Mouse (Mus musculus): ENCODE data around the gene Gm17334. TPM values are rescaled to one million over a fixed set of nuclear protein-coding genes. Genes with fewer than 3 reads are reported as not detected.
A peak's percentile ranks its signal among the peaks of the same experiment; 100 is the strongest.

Gm17334 gene
- polyA plus RNA-seq, 1 experiment: not detected

- TF ChIP-seq POLR2A (IDR thresholded peaks at IDR 0.05; ENCODE audit: borderline replicate concordance, control insufficient read depth, low read depth, low read length) (no peak), CTCF (IDR thresholded peaks at IDR 0.05; ENCODE audit: control insufficient read depth, insufficient read depth, low read length) (no peak)
- Histone ChIP-seq H3K27ac (ENCODE audit: control insufficient read depth, insufficient read depth, low read depth, low read length, poor library complexity) (0 out of 2 replicates have a peak overlapping the region, but pooled peaks have one; percentile 22), H3K4me3 (replicated peaks; ENCODE audit: control insufficient read depth, low read depth, low read length) (no peak overlapping the region), H3K4me1 (ENCODE audit: control insufficient read depth, insufficient read depth, low read length) (peaks cover 10% of the 10 kb centered on the region)
- WGBS: 47% methylated on average over 9 of the region's 9 CpGs
Observed at GRCm38 (mm10) chr11:53783288-53783687, 10.3 kb upstream of the Gm17334 start.

- Histone ChIP-seq H3K27ac (ENCODE audit: control insufficient read depth, insufficient read depth, low read depth, low read length, poor library complexity) (no peak overlapping the region), H3K4me3 (replicated peaks; ENCODE audit: control insufficient read depth, low read depth, low read length) (no peak overlapping the region), H3K4me1 (ENCODE audit: control insufficient read depth, insufficient read depth, low read length) (peaks cover 10% of the 10 kb centered on the region)
- 87% methylated on average over 7 of the region's 7 CpGs for WGBS
- no peak for TF ChIP-seq CTCF (IDR thresholded peaks at IDR 0.05; ENCODE audit: control insufficient read depth, insufficient read depth, low read length)
Observed at GRCm38 (mm10) chr11:53781964-53782363, 9.0 kb upstream of the Gm17334 start.

GRCm38 (mm10) chr11:53781201-53781775 is 8.3 kb upstream of the Gm17334 start:
- Histone ChIP-seq H3K4me3 (replicated peaks; ENCODE audit: control insufficient read depth, low read depth, low read length) (no peak overlapping the region), H3K4me1 (ENCODE audit: control insufficient read depth, insufficient read depth, low read length) (peaks cover 10% of the 10 kb centered on the region), H3K27ac (ENCODE audit: control insufficient read depth, insufficient read depth, low read depth, low read length, poor library complexity) (no peak overlapping the region)
- 83% methylated on average over 4 of the region's 4 CpGs for WGBS
- TF ChIP-seq POLR2A (IDR thresholded peaks at IDR 0.05; ENCODE audit: borderline replicate concordance, control insufficient read depth, low read depth, low read length): no peak
- TF ChIP-seq CTCF (IDR thresholded peaks at IDR 0.05; ENCODE audit: control insufficient read depth, insufficient read depth, low read length): no peak

GRCm38 (mm10) chr11:53780262-53780661 is 7.3 kb upstream of the Gm17334 start:
- H3K27ac ChIP-seq (ENCODE audit: control insufficient read depth, insufficient read depth, low read depth, low read length, poor library complexity): no peak overlapping the region
- WGBS: 43% methylated on average over 3 of the region's 3 CpGs
- H3K4me3 ChIP-seq (replicated peaks; ENCODE audit: control insufficient read depth, low read depth, low read length): no peak overlapping the region
- no peak for TF ChIP-seq CTCF (IDR thresholded peaks at IDR 0.05; ENCODE audit: control insufficient read depth, insufficient read depth, low read length)
- TF ChIP-seq POLR2A (IDR thresholded peaks at IDR 0.05; ENCODE audit: borderline replicate concordance, control insufficient read depth, low read depth, low read length): no peak
- peaks cover 6% of the 10 kb centered on the region for H3K4me1 ChIP-seq (ENCODE audit: control insufficient read depth, insufficient read depth, low read length)

GRCm38 (mm10) chr11:53779808-53780207 is 6.8 kb upstream of the Gm17334 start:
- TF ChIP-seq POLR2A (IDR thresholded peaks at IDR 0.05; ENCODE audit: borderline replicate concordance, control insufficient read depth, low read depth, low read length) (no peak), CTCF (IDR thresholded peaks at IDR 0.05; ENCODE audit: control insufficient read depth, insufficient read depth, low read length) (no peak)
- H3K27ac ChIP-seq (ENCODE audit: control insufficient read depth, insufficient read depth, low read depth, low read length, poor library complexity): no peak overlapping the region

GRCm38 (mm10) chr11:53778455-53778854 is 5.5 kb upstream of the Gm17334 start:
- H3K4me3 ChIP-seq (replicated peaks; ENCODE audit: control insufficient read depth, low read depth, low read length): no peak overlapping the region
- WGBS: 84% methylated on average over 5 of the region's 5 CpGs
- peaks cover 3% of the 10 kb centered on the region for H3K4me1 ChIP-seq (ENCODE audit: control insufficient read depth, insufficient read depth, low read length)
- TF ChIP-seq CTCF (IDR thresholded peaks at IDR 0.05; ENCODE audit: control insufficient read depth, insufficient read depth, low read length) (no peak), POLR2A (IDR thresholded peaks at IDR 0.05; ENCODE audit: borderline replicate concordance, control insufficient read depth, low read depth, low read length) (no peak)
- no peak overlapping the region for H3K27ac ChIP-seq (ENCODE audit: control insufficient read depth, insufficient read depth, low read depth, low read length, poor library complexity)

More at GRCm38 (mm10) chr11:53779808-53780207, 6.8 kb upstream of the Gm17334 start:
- 34% methylated on average over 2 of the region's 2 CpGs for WGBS
- H3K4me3 ChIP-seq (replicated peaks; ENCODE audit: control insufficient read depth, low read depth, low read length): no peak overlapping the region
- H3K4me1 ChIP-seq (ENCODE audit: control insufficient read depth, insufficient read depth, low read length): peaks cover 6% of the 10 kb centered on the region

- 76% methylated on average over 5 of the region's 5 CpGs for WGBS
- Histone ChIP-seq H3K27ac (ENCODE audit: control insufficient read depth, insufficient read depth, low read depth, low read length, poor library complexity) (no peak overlapping the region), H3K4me3 (replicated peaks; ENCODE audit: control insufficient read depth, low read depth, low read length) (no peak overlapping the region), H3K4me1 (ENCODE audit: control insufficient read depth, insufficient read depth, low read length) (peaks cover 1% of the 10 kb centered on the region; the same call in 1 of the 2 replicates)
- no peak for TF ChIP-seq POLR2A (IDR thresholded peaks at IDR 0.05; ENCODE audit: borderline replicate concordance, control insufficient read depth, low read depth, low read length)
- TF ChIP-seq CTCF (IDR thresholded peaks at IDR 0.05; ENCODE audit: control insufficient read depth, insufficient read depth, low read length): no peak
Observed at GRCm38 (mm10) chr11:53777736-53778135, 4.7 kb upstream of the Gm17334 start.

- no peak overlapping the region for H3K27ac ChIP-seq (ENCODE audit: control insufficient read depth, insufficient read depth, low read depth, low read length, poor library complexity)
- H3K4me1 ChIP-seq (ENCODE audit: control insufficient read depth, insufficient read depth, low read length): no peaks in the 10 kb centered on the region; the same call in 1 of the 2 replicates
- no peak for TF ChIP-seq POLR2A (IDR thresholded peaks at IDR 0.05; ENCODE audit: borderline replicate concordance, control insufficient read depth, low read depth, low read length)
- no peak for TF ChIP-seq CTCF (IDR thresholded peaks at IDR 0.05; ENCODE audit: control insufficient read depth, insufficient read depth, low read length)
- WGBS: 69% methylated on average over 13 of the region's 13 CpGs
- no peak overlapping the region for H3K4me3 ChIP-seq (replicated peaks; ENCODE audit: control insufficient read depth, low read depth, low read length)
Observed at GRCm38 (mm10) chr11:53774659-53775255, 1.8 kb upstream of the Gm17334 start.

Data from bone marrow, adult 2 months (tissue).